Mouse (Mus musculus): ENCODE measurements around the gene Mark1.

GRCm38 (mm10) chr1:184928382-184928781, 71.0 kb downstream of the Mark1 start:
- TF ChIP-seq CTCF (IDR thresholded peaks at IDR 0.05; ENCODE audit: extremely low read depth, insufficient read depth, low read length) (no peak), POLR2A (IDR thresholded peaks at IDR 0.05; ENCODE audit: extremely low read depth, insufficient read depth, low read length) (no peak)
